Mouse (Mus musculus) liver, adult 2 months (tissue): ENCODE data around the gene Tepsin. TPM values are rescaled to one million over a fixed set of nuclear protein-coding genes. Genes with fewer than 3 reads are reported as not detected.
A peak's percentile ranks its signal among the peaks of the same experiment; 100 is the strongest.

Experiments
- DNase-seq: peaks from one replicate; pipeline ENCODE4 v3.0.0-alpha.2; 2011; ENCODE audit warnings: low read depth, low spot score; ENCODE audit errors: extremely low read depth
- H3K27ac ChIP-seq: fragments of 200-500 bp; replicated peaks from 2 replicates; pipeline ENCODE4 v1.5.1; 2012; ENCODE audit warnings: low read depth, mild to moderate bottlenecking, control low read depth, inconsistent platforms, low read length; ENCODE audit not compliant: insufficient read depth
- H3K27me3 ChIP-seq: fragments of 200-500 bp; 2 replicates; pipeline ENCODE4 v1.6.1; 2012; ENCODE audit warnings: mild to moderate bottlenecking, moderate library complexity, low read length, inconsistent platforms; ENCODE audit not compliant: control insufficient read depth, insufficient read depth
- H3K36me3 ChIP-seq: fragments of 200-500 bp; 2 replicates; pipeline ENCODE4 v1.6.1; 2012; ENCODE audit warnings: low read length, inconsistent platforms; ENCODE audit not compliant: control insufficient read depth, insufficient read depth
- H3K4me1 ChIP-seq: fragments of 200-500 bp; 2 replicates; pipeline ENCODE4 v1.6.1; 2011; ENCODE audit warnings: low read length; ENCODE audit not compliant: control insufficient read depth, insufficient read depth
- H3K4me3 ChIP-seq: fragments of 200-500 bp; 2 replicates; pipeline ENCODE4 v1.5.1; 2011; ENCODE audit warnings: low read depth, mild to moderate bottlenecking, control low read depth, low read length, moderate library complexity; ENCODE audit not compliant: insufficient read depth
- H3K79me2 ChIP-seq: fragments of 200-500 bp; 2 replicates; pipeline ENCODE4 v1.6.1; 2012; ENCODE audit warnings: inconsistent platforms, mild to moderate bottlenecking, low read length, moderate library complexity; ENCODE audit not compliant: control insufficient read depth, insufficient read depth
- H3K9ac ChIP-seq: fragments of 200-500 bp; 2 replicates; pipeline ENCODE4 v1.6.1; 2012; ENCODE audit warnings: low read depth, mild to moderate bottlenecking, control low read depth, inconsistent platforms, low read length
- CTCF ChIP-seq: fragments of 200-500 bp; IDR thresholded peaks from 2 replicates; pipeline ENCODE4 v1.5.1; 2011; ENCODE audit warnings: low read depth, low read length, control low read depth
- POLR2A ChIP-seq: fragments of 200-500 bp; IDR thresholded peaks from 2 replicates; pipeline ENCODE4 v1.6.1; 2011; ENCODE audit warnings: low read length, control low read depth; ENCODE audit not compliant: insufficient read depth; ENCODE audit errors: extremely low read depth
- WGBS: fragments of 180-500 bp; shearing (Covaris S2); methylation state at CpG from one replicate; pipeline ENCODE4 v1.1.7; 2018; 5-methylcytosine and 5-hydroxymethylcytosine counted together
- polyA plus RNA-seq: library from polyadenylated mRNA; depleted of rRNA; stranded (reverse); fragments of >200 nt; gene quantifications from 2 replicates; pipeline ENCODE4 v1.2.3, GENCODE M21; 2012; rRNA removed
- total RNA-seq: library from RNA; depleted of rRNA; stranded (reverse); fragments of >200 nt; gene quantifications from 2 replicates; pipeline ENCODE4 v1.2.3, GENCODE M21; 2014; rRNA removed

The Tepsin gene
- total and polyA plus RNA-seq, 2 experiments: 4.6 to 24.9 TPM

DNA sequence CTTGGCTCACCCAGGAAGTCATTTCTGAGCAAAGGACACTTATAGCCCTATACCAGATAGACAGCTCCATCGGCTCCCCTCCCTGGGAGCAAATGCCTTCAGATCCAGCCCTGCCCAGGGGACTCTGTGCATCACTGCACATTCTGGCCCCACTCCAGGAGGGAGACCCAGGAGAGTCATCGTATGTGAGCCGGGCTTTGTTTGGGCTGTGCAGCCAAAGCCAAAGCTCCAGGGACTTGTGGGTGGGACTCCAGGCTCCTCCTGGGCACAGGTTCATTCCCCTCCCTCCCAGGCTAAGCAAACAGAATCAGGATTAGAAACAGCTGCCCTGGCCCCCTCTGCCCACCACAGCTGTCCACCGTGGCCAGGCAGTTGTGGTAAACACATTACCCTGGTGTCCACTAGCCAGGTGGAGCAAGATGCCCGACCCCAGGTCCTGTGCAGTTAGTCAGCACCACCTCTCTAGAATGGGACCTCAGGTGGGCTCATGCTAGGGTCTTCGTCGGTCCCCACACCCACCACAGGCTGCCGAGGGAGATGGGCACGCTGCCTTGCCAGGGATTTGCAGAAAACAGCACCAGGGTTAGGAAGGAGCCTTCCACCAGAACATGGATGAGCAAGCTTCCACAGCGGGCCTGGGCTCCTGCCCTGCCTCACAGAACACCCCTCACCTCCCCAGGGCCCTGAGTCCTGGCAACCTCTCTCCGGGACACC, 52.5 kb downstream of the Tepsin start:
- Histone ChIP-seq H3K79me2 (no peaks in the 10 kb centered on the region), H3K36me3 (no peaks in the 10 kb centered on the region), H3K27ac (no peak overlapping the region), H3K4me3 (peak overlapping the region; percentile 40; the same call in 1 of the 2 replicates), H3K9ac (peak overlapping the region; percentile 16; the same call in 1 of the 2 replicates), H3K4me1 (peaks cover 3% of the 10 kb centered on the region; the same call in 1 of the 2 replicates), H3K27me3 (peaks cover 5% of the 10 kb centered on the region; the same call in 1 of the 2 replicates)
- DNase-seq: no peak
- TF ChIP-seq CTCF (no peak), POLR2A (no peak)
- WGBS: 52% methylated on average over 11 of the region's 11 CpGs

DNA sequence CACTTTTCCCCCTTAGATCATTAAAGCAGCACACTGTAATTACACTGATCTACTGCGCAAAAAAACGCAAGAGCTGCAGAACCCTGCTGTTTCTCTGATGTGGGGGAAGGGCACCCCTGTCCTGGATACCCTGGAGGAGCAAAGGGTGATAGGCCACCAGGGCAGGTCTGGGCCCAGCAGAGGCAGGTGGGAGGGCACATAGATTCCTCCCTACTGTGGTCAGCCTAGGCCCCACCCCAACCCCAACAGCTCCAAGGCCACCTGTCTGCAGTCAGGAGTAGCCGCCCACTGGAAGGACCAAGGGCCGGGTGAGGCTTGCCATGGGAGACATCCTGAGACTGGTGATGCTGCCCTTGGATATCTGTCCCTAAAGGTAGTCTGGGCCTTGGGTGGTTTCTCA, 53.2 kb downstream of the Tepsin start:
- no peak overlapping the region for H3K27ac ChIP-seq
- DNase-seq: no peak
- H3K9ac ChIP-seq: no peak overlapping the region
- no peak for TF ChIP-seq POLR2A
- no peak for TF ChIP-seq CTCF
- peaks cover 5% of the 10 kb centered on the region; the same call in 1 of the 2 replicates for H3K27me3 ChIP-seq
- no peak overlapping the region for H3K4me3 ChIP-seq
- H3K36me3 ChIP-seq: no peaks in the 10 kb centered on the region
- WGBS: 70% methylated on average over 4 of the region's 4 CpGs
- H3K4me1 ChIP-seq: peaks cover 3% of the 10 kb centered on the region; the same call in 1 of the 2 replicates
- no peaks in the 10 kb centered on the region for H3K79me2 ChIP-seq

DNA sequence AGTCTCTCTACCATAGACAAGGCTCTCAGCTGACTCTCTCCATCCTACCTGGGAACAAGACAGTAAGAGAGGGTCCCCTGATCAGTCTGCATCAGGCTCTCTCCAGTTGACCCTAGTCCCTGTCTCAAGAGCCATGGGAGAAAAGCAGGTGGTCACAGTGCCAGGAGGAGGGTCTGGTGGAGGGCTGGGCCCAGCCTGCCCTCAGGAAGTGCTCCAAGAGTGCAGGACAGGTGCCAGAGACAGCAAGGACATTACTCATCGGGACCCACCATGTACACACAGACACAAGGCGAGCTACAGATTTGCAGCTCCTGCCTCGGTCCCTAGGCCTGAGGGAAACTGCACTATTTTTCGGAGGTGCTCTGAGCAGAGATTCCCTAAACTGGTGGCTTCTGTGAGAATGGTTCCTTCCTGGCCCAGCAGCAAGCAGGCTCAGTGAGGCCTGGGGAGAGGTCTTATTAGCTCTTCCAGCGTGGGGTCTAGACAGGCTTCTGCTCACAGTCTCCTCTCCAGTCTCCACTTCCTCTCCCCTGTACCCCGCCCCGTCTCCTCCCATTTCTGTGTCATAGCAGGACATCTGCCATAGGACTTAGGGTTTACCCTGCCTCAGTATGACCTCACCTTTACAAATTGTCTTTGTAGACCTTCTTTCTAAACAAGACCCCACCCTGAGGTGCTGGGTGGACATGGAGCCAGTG, 56.2 kb downstream of the Tepsin start:
- H3K36me3 ChIP-seq: no peaks in the 10 kb centered on the region
- no peak for DNase-seq
- no peaks in the 10 kb centered on the region for H3K79me2 ChIP-seq
- TF ChIP-seq CTCF (no peak), POLR2A (no peak)
- no peak overlapping the region for H3K9ac ChIP-seq
- H3K4me3 ChIP-seq: no peak overlapping the region
- H3K4me1 ChIP-seq: peaks cover 3% of the 10 kb centered on the region; the same call in 1 of the 2 replicates
- H3K27ac ChIP-seq: peak overlapping the region; percentile 62
- H3K27me3 ChIP-seq: peaks cover 5% of the 10 kb centered on the region; the same call in 1 of the 2 replicates
- 71% methylated on average over 7 of the region's 7 CpGs for WGBS

DNA sequence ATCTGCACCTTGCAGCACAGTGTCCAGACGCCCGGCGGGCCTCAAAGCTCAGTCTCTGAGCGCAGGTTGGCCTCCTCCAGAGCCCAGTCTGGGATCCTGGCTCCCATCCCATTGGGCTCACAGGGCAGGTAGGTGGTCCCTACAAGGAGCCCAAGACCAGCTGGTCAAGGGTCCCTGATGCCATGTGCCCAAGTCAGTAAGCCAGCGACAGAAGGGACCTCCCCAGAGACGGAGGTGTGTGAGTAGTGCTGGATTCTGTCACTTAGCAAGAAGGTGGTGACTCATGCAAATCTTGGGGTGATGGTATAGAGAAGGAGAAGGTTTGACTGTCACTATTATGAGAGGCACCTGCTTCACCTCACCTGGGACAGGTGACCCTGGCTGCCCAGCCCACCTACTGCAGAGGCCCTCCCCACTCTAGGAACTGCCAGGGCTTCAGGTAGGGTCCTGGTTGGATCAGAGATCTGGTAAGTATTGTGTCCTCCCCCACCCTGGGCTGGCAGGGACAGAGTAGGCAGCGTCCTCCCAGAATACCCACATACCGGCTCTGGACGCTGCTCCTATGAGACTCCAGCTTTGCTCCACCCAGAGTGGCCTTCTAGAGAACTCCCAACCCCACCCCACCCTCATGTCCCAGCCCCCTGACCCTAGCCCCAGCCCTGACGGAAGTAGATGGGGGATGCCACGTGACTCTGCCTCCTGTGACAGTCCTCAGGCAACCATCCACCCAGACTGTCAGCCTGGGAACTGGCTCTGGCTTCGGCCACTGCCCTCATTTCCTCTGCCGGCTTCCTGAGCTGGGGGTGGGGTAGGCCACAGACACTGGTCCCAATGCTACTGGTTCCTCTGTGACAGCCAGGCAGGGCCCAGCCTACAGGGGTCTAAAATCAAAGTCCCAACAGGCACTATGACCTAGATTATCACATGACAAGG, 57.1 kb downstream of the Tepsin start:
- Histone ChIP-seq H3K9ac (peak overlapping the region; percentile 45), H3K36me3 (no peaks in the 10 kb centered on the region), H3K4me3 (peak overlapping the region; percentile 54), H3K4me1 (peaks cover 3% of the 10 kb centered on the region; the same call in 1 of the 2 replicates), H3K79me2 (no peaks in the 10 kb centered on the region), H3K27me3 (peaks cover 3% of the 10 kb centered on the region; the same call in 1 of the 2 replicates), H3K27ac (peak overlapping the region; percentile 65)
- WGBS: 70% methylated on average over 13 of the region's 13 CpGs
- DNase-seq: peak; percentile 55
- TF ChIP-seq CTCF: no peak
- TF ChIP-seq POLR2A: no peak

Other genes starting within 250 kb of the Tepsin start
- 20.6 and 21.6 TPM in 2 replicates for gene Chmp6, start 185.3 kb downstream of the Tepsin start, total RNA-seq
- 34.2 and 34.9 TPM in 2 replicates for gene Chmp6, start 185.3 kb downstream of the Tepsin start, polyA plus RNA-seq
- gene Baiap2, start 156.0 kb downstream of the Tepsin start, total RNA-seq: 11.6 and 16.2 TPM in 2 replicates
- 45.6 and 59.4 TPM in 2 replicates for gene Baiap2, start 156.0 kb downstream of the Tepsin start, polyA plus RNA-seq
- 1.0 and 1.2 TPM in 2 replicates for gene Aatk, start 51.6 kb downstream of the Tepsin start, total RNA-seq
- 2.0 and 2.6 TPM in 2 replicates for gene Aatk, start 51.6 kb downstream of the Tepsin start, polyA plus RNA-seq
- 1.9 and 2.2 TPM in 2 replicates for gene Cep131, start 11.9 kb downstream of the Tepsin start, total RNA-seq
- gene Cep131, start 11.9 kb downstream of the Tepsin start, polyA plus RNA-seq: 2.3 and 2.8 TPM in 2 replicates
- 13.7 and 19.9 TPM in 2 replicates for gene Ndufaf8, start 197 bp upstream of the Tepsin start, total RNA-seq
- gene Ndufaf8, start 197 bp upstream of the Tepsin start, polyA plus RNA-seq: 55.4 and 59.8 TPM in 2 replicates
- gene Slc38a10, start 52.6 kb upstream of the Tepsin start, total RNA-seq: 41.1 and 47.8 TPM in 2 replicates
- gene Slc38a10, start 52.6 kb upstream of the Tepsin start, polyA plus RNA-seq: 75.1 and 90.2 TPM in 2 replicates
- gene Bahcc1, start 134.2 kb upstream of the Tepsin start, total RNA-seq: 1.2 and 1.5 TPM in 2 replicates
- gene Bahcc1, start 134.2 kb upstream of the Tepsin start, polyA plus RNA-seq: 3.4 and 3.5 TPM in 2 replicates
- gene Actg1, start 249.8 kb upstream of the Tepsin start, total RNA-seq: 68.0 and 123 TPM in 2 replicates
- 158 and 177 TPM in 2 replicates for gene Actg1, start 249.8 kb upstream of the Tepsin start, polyA plus RNA-seq